Comparison of ENCODE assay signal across 10 mouse cellular contexts in genomic region chr14:19993570-19993883, GRCm38 (mm10).
"Had no signal": no experiment of that assay in that cellular context is flagged by ENCODE, and none has a peak within 500 bp of the region (broad histone marks: within the 10 kb centered on the region; RNA-seq: fewer than 3 reads in every experiment).

No protein-coding gene starts in this region.

- DNase-seq: kidney, adult 2 months; kidney, postnatal 25 days; liver; liver, embryonic 13.5 days; liver, postnatal 0 days had no signal

- H3K27me3 ChIP-seq: intestine, embryonic 15.5 days; kidney, embryonic 15.5 days; limb, embryonic 12.5 days; liver, embryonic 13.5 days; midbrain, embryonic 13.5 days; neural tube, embryonic 12.5 days had no signal

- H3K36me3 ChIP-seq: intestine, embryonic 15.5 days; kidney, embryonic 15.5 days; limb, embryonic 12.5 days; liver, embryonic 13.5 days; midbrain, embryonic 13.5 days; neural tube, embryonic 12.5 days had no signal

- ATAC-seq: intestine, embryonic 15.5 days; liver, postnatal 0 days; midbrain, embryonic 13.5 days had no signal
